Mouse (Mus musculus) erythroblast, embryonic 14.5 days (primary cell): ENCODE results near the gene Nr2f2. TPM values are rescaled to one million over a fixed set of nuclear protein-coding genes. Genes with fewer than 3 reads are reported as not detected.

Source experiments
- H3K27me3 ChIP-seq: 2 replicates; pipeline ENCODE4 v1.6.1; 2012; ENCODE audit warnings: inconsistent platforms; ENCODE audit not compliant: control insufficient read depth
- H3K36me3 ChIP-seq: 2 replicates; pipeline ENCODE4 v1.6.1; 2012; ENCODE audit warnings: mild to moderate bottlenecking, inconsistent platforms; ENCODE audit not compliant: control insufficient read depth
- H3K4me1 ChIP-seq: 2 replicates; pipeline ENCODE4 v1.6.1; 2012; ENCODE audit warnings: inconsistent platforms; ENCODE audit not compliant: control insufficient read depth
- H3K4me3 ChIP-seq: replicated peaks from 2 replicates; pipeline ENCODE3; 2012; ENCODE audit warnings: moderate library complexity, mild to moderate bottlenecking, inconsistent platforms
- H3K9me3 ChIP-seq: 2 replicates; pipeline ENCODE4 v1.6.1; 2012; ENCODE audit warnings: low read length, inconsistent platforms, mixed read lengths; ENCODE audit not compliant: control insufficient read depth
- GATA1 ChIP-seq: IDR thresholded peaks from 2 replicates; pipeline ENCODE4 v1.6.1; 2012; ENCODE audit warnings: low read length, inconsistent platforms, mixed read lengths
- TAL1 ChIP-seq: IDR thresholded peaks from 3 replicates; pipeline ENCODE4 v1.6.1; 2012; ENCODE audit warnings: low read length, inconsistent platforms, mixed read lengths
- polyA plus RNA-seq: library from polyadenylated mRNA; stranded (reverse); fragments of >175 nt; gene quantifications from 2 replicates; pipeline ENCODE4 v1.2.3, GENCODE M21; 2012

Nr2f2 gene
- polyA plus RNA-seq, 1 experiment, result not detected

DNA sequence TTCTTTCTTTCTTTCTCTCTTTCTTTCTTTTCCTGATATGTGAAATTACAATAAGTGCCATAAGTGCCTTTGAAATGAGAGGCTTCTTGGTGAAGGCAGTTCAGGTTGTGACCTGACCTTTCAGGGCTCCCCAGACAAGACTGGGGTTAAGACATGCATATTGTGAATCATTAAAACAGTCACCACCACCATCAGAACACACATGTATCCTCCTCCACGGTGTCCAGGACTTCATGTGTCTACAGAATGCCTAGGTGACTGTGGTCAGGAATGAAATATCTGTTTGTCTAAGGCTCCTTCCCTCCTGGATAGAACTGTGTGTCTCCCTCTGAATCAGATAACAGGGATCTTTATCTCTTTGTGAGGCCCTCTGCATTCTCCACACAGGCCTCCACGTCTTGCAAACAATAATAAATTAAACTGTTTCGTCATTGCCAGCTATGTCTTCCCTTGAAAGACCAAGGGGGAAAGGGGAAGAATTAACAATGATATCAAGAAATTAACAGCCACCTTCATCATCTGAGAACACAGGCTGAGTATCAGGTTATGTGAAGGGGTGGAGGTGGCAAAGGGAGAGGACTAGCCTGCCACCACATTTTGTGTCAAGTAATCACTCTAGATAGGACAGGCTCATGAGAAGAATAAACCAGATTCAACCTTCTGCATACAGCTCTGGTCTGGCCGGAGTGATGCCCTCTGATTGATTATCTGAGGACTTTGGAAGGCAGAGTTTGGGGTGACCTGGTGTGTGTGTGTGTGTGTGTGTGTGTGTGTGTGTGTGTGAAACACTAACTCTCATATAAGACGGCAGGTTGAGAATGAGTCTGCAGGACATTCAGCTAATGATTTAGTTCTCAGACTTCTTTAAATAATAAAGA is 10.6 kb downstream of the Nr2f2 start:
- H3K27me3 ChIP-seq, result peaks cover 59% of the 10 kb centered on the region
- no peak overlapping the region for H3K4me3 ChIP-seq
- H3K36me3 ChIP-seq, result peaks cover 3% of the 10 kb centered on the region; the same call in 1 of the 2 replicates
- H3K9me3 ChIP-seq, result no peaks in the 10 kb centered on the region; the same call in 1 of the 2 replicates
- H3K4me1 ChIP-seq, result no peaks in the 10 kb centered on the region
- no peak for TF ChIP-seq TAL1
- no peak for TF ChIP-seq GATA1

GRCm38 (mm10) chr7:70355357-70355620 is 11.2 kb downstream of the Nr2f2 start:
- H3K4me1 ChIP-seq, result no peaks in the 10 kb centered on the region
- TF ChIP-seq TAL1 (no peak), GATA1 (no peak)
- H3K27me3 ChIP-seq, result peaks cover 59% of the 10 kb centered on the region
- H3K9me3 ChIP-seq, result no peaks in the 10 kb centered on the region; the same call in 1 of the 2 replicates
- H3K4me3 ChIP-seq, result no peak overlapping the region
- H3K36me3 ChIP-seq, result peaks cover 3% of the 10 kb centered on the region; the same call in 1 of the 2 replicates

GRCm38 (mm10) chr7:70354606-70355356 is 11.8 kb downstream of the Nr2f2 start:
- TF ChIP-seq TAL1 (no peak), GATA1 (no peak)
- Histone ChIP-seq H3K36me3 (peaks cover 3% of the 10 kb centered on the region; the same call in 1 of the 2 replicates), H3K27me3 (peaks cover 59% of the 10 kb centered on the region), H3K9me3 (no peaks in the 10 kb centered on the region; the same call in 1 of the 2 replicates), H3K4me1 (no peaks in the 10 kb centered on the region), H3K4me3 (no peak overlapping the region)

- H3K27me3 ChIP-seq, result peaks cover 59% of the 10 kb centered on the region
- no peak for TF ChIP-seq GATA1
- no peak for TF ChIP-seq TAL1
- H3K4me3 ChIP-seq, result no peak overlapping the region
- no peaks in the 10 kb centered on the region for H3K9me3 ChIP-seq
- no peaks in the 10 kb centered on the region for H3K4me1 ChIP-seq
- H3K36me3 ChIP-seq, result peaks cover 3% of the 10 kb centered on the region; the same call in 1 of the 2 replicates
Observed at GRCm38 (mm10) chr7:70353151-70353550, 13.4 kb downstream of the Nr2f2 start.

DNA sequence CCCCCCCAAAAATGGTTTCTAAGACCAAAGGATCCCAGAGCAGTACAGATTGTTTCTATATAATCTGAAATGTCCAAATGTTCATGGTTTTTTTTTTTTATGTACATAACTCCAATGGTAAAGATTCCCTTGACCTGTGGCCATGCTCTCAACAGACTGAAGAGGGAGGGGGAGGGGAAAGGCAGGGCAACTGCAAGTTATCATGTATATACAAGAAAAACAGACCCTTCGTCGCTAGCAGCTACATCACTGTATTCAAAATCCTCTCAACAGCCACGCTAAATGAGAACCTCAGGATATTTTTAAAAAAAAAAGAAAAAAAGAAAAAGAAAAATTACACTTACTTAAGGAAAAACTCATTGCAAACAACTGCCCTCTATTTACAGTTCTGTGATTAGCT is 13.9 kb downstream of the Nr2f2 start:
- no peak for TF ChIP-seq GATA1
- TF ChIP-seq TAL1, result no peak
- H3K4me1 ChIP-seq, result no peaks in the 10 kb centered on the region
- no peak overlapping the region for H3K4me3 ChIP-seq
- H3K36me3 ChIP-seq, result no peaks in the 10 kb centered on the region
- no peaks in the 10 kb centered on the region for H3K9me3 ChIP-seq
- peaks cover 59% of the 10 kb centered on the region for H3K27me3 ChIP-seq

- no peak for TF ChIP-seq GATA1
- TF ChIP-seq TAL1, result no peak
- H3K9me3 ChIP-seq, result no peaks in the 10 kb centered on the region
- no peak overlapping the region for H3K4me3 ChIP-seq
- H3K36me3 ChIP-seq, result no peaks in the 10 kb centered on the region
- H3K4me1 ChIP-seq, result no peaks in the 10 kb centered on the region
- peaks cover 60% of the 10 kb centered on the region for H3K27me3 ChIP-seq
Observed at GRCm38 (mm10) chr7:70351981-70352560, 14.5 kb downstream of the Nr2f2 start.

DNA sequence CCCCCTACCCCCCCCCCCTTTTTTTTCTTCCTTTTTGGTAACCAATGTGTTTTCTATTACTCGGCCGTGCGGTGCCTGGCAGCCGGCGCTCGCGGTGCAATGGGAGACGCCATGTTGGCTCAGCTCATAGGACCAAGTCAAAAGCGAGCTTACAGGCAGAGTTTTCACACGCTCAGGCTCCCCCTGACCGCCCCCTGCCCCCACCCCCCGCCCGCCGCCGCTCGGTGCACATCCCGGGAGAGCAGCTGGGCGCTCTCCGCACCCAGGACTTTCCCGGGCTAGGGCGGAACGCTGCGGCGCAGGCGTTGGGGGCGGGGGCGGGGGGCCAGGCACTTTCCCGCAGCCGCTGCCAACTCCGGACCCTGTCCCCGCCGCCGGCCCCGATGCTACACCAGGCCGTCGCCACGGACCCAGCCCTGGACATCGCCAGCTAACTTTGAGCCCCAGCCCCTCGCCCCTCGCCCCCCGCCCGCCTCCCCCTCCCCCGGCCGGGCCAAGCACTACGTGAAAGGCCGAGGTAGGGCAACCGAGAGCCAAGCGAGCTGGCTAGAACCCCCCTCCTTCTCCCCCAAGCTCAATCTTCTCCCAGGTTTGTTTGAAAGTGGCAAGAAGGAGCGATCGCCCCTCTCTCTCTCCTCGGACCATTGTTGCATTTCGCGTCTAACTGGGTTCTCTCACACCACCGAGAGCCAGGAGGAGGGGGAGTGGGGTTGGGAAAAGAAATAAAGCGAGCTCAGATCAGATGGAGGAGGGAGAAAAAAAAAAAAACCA is 15.6 kb downstream of the Nr2f2 start:
- Histone ChIP-seq H3K9me3 (no peaks in the 10 kb centered on the region), H3K36me3 (no peaks in the 10 kb centered on the region), H3K4me3 (peak overlapping the region; percentile 30), H3K4me1 (no peaks in the 10 kb centered on the region), H3K27me3 (peaks cover 66% of the 10 kb centered on the region)
- TF ChIP-seq TAL1 (no peak), GATA1 (no peak)

DNA sequence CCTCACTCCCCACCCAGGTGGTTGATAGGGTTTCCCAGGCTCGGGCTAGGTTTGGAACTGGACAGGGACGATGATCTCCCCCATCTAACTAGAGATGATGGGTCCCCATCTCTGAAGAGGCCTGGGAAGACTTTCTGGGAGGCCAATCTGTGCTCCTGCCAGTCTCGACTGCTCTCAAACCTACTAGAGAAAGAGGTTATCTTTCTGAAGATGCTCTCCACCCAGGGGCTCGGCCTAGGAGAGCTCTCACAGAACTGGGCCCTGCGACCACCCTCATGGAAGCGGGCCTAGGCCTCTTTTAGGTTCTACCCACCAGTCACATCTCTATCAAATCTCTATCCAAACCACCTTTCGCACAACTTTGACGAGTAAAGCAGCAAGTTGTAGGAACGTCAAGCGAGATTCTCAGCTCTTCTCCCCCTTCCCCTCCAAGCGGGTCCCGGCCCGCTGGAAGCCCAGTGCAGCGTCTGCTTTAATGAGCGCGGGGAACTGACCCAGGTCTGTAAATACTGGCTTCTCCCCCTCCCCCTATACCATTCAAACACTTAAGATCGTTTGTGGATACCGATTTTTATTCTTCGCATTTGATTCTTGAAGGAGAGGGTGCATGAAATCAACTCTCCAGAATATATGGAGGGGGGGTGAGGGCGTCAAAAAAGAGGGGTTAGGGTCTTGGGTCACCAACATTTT is 16.4 kb downstream of the Nr2f2 start:
- Histone ChIP-seq H3K4me3 (no peak overlapping the region), H3K27me3 (peaks cover 74% of the 10 kb centered on the region)

More for the DNA sequence above, 16.4 kb downstream of the Nr2f2 start:
- H3K9me3 ChIP-seq, result no peaks in the 10 kb centered on the region
- TF ChIP-seq GATA1 (no peak), TAL1 (no peak)
- H3K36me3 ChIP-seq, result no peaks in the 10 kb centered on the region
- no peaks in the 10 kb centered on the region for H3K4me1 ChIP-seq
